Mouse (Mus musculus) thymus, adult 2 months (tissue): ENCODE data around the gene Pla2g15.

Experiments used
- CTCF ChIP-seq: fragments of 200-500 bp; IDR thresholded peaks from 2 replicates; pipeline ENCODE4 v1.5.1; 2012; ENCODE audit warnings: mild to moderate bottlenecking, control low read depth, low read length, moderate library complexity, borderline replicate concordance; ENCODE audit not compliant: control insufficient read depth, poor library complexity, insufficient read depth; ENCODE audit errors: extremely low read depth
- POLR2A ChIP-seq: fragments of 200-500 bp; IDR thresholded peaks from 2 replicates; pipeline ENCODE4 v1.6.1; 2012; ENCODE audit warnings: mild to moderate bottlenecking, low read length, control low read depth, moderate library complexity; ENCODE audit not compliant: control insufficient read depth, poor library complexity, insufficient read depth; ENCODE audit errors: extremely low read depth

DNA sequence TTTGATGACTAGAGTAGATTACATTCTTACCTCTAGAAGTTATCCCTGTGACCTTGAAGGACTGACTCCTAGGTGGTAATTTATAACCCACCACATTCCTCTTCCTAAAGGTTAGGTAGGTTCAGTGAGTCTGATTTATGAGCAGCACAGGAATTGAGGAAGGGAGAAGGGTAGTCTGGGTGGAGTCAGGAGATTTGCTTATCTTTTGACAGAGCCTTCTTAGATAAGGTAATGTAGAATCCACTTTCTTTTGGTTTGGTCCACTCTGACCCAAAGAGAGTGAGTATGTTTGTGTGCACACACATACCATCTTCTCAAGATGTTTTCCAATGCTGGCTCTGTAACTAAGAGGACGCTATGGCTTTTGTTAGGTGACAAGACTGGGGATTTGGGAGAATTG is 27.4 kb downstream of the Pla2g15 start:
- TF ChIP-seq POLR2A (no peak), CTCF (no peak)
